Mouse (Mus musculus) embryonic fibroblast, embryonic 13.5 days (primary cell): ENCODE measurements at regions not wholly inside any gene's neighbourhood (a gene's known extent, or its start where the extent isn't known, plus 50 kb on each side); places are given as distances from the start of the nearest gene placed in this dataset.

Experiments
- H3K27ac ChIP-seq: 2 replicates; pipeline ENCODE4 v1.5.1; 2012; ENCODE audit warnings: low read length, control low read depth, inconsistent platforms; ENCODE audit not compliant: insufficient read depth
- H3K4me1 ChIP-seq: 2 replicates; pipeline ENCODE4 v1.6.1; 2011; ENCODE audit warnings: low read length; ENCODE audit not compliant: control insufficient read depth, insufficient read depth
- H3K4me3 ChIP-seq: 2 replicates; pipeline ENCODE4 v1.5.1; 2011; ENCODE audit warnings: mild to moderate bottlenecking, control low read depth, low read length; ENCODE audit not compliant: insufficient read depth
- CTCF ChIP-seq: IDR thresholded peaks from 2 replicates; pipeline ENCODE4 v1.5.1; 2011; ENCODE audit warnings: mild to moderate bottlenecking, control low read depth, low read length, moderate library complexity, borderline replicate concordance; ENCODE audit not compliant: insufficient read depth
- POLR2A ChIP-seq: IDR thresholded peaks from 2 replicates; pipeline ENCODE4 v1.6.1; 2011; ENCODE audit warnings: low read depth, mild to moderate bottlenecking, control low read depth, low read length, moderate library complexity

DNA sequence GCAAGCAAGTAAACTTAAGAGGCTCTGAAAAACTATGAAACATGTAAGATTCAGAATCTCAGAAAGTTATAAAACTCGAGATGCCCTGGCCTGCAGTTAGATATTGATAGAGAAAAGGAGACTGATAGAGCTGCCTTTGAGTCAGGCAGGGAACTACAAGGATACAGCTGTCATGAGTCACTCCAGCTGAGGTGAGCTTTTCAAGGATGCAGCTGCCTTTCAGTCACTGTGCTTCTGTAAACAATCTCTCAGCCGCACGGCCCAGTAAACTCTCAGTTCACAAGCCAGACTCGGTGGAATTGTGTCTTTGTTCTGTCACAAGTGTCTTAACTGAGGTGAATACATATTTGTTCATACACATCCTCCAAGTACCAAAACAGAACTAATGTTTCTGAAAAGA is 334.9 kb upstream of the Rsrc1 start:
- Histone ChIP-seq H3K4me1 (no peaks in the 10 kb centered on the region), H3K27ac (no peak overlapping the region), H3K4me3 (no peak overlapping the region)
- TF ChIP-seq CTCF: no peak
- TF ChIP-seq POLR2A: no peak

DNA sequence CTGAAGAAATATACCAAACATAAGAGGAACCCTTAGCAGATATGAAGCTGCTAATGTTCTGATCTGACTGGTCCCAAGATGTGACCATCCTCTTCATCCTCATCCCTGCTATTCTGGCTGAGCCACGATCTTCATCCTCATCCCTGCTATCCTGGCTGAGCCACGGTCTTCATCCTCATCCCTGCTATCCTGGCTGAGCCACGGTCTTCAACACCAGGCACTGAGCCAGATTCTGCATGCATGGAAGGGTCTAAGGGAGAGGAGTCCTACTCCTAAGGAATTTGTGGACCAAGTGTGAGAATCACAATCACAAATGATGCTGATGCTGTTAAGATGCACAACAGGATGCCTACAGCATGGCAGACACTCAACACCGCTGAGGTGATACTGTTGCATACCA is 331.9 kb upstream of the Rsrc1 start:
- H3K4me3 ChIP-seq: no peak overlapping the region
- no peak for TF ChIP-seq CTCF

DNA sequence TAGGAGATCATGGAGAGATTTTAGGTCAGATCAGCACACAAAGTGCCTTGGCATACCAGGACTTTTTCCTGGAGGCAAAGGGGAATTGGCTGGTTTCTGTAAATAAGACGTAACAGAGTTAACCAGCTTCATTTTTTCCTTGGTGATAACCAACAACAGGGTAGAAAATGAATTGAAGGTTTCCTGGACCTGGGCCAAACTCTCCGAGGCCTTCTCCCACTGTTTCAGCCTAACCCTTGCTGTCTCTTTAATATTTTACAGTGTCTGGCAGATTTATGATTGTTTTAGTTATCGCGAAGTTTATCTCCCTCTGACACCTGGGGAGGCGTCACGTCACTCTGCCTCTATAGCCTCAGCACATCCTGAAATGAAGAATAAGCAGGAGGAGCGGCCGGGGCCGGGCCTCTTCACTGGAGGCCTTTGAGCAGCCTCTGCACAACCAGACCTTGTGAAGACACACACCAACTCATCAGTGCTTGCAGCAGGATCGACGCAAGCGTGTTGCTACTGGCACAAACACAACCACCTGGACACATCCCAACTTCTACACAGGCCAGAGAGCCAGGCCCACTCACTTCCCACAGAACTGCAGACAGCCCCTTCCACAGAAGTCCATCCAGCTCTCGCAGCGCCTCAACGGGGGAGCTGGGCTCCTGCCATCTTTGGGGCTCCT is 331.0 kb upstream of the Rsrc1 start:
- no peak overlapping the region for H3K27ac ChIP-seq
- no peak for TF ChIP-seq CTCF
- no peak for TF ChIP-seq POLR2A
- peaks cover 4% of the 10 kb centered on the region; the same call in 1 of the 2 replicates for H3K4me1 ChIP-seq
- no peak overlapping the region for H3K4me3 ChIP-seq

More for the DNA sequence above, 331.9 kb upstream of the Rsrc1 start:
- Histone ChIP-seq H3K4me1 (peaks cover 4% of the 10 kb centered on the region; the same call in 1 of the 2 replicates), H3K27ac (no peak overlapping the region)

GRCm38 (mm10) chr3:66650749-66651472 is 330.3 kb upstream of the Rsrc1 start:
- no peak overlapping the region for H3K4me3 ChIP-seq

GRCm38 (mm10) chr3:66652139-66652846 is 328.9 kb upstream of the Rsrc1 start:
- Histone ChIP-seq H3K4me1 (peaks cover 4% of the 10 kb centered on the region; the same call in 1 of the 2 replicates), H3K27ac (peak overlapping the region; percentile 20; the same call in 1 of the 2 replicates), H3K4me3 (no peak overlapping the region)
- TF ChIP-seq CTCF: no peak
- no peak for TF ChIP-seq POLR2A

More at GRCm38 (mm10) chr3:66650749-66651472, 330.3 kb upstream of the Rsrc1 start:
- TF ChIP-seq CTCF: no peak
- TF ChIP-seq POLR2A: no peak
- Histone ChIP-seq H3K27ac (no peak overlapping the region), H3K4me1 (peaks cover 4% of the 10 kb centered on the region; the same call in 1 of the 2 replicates)

DNA sequence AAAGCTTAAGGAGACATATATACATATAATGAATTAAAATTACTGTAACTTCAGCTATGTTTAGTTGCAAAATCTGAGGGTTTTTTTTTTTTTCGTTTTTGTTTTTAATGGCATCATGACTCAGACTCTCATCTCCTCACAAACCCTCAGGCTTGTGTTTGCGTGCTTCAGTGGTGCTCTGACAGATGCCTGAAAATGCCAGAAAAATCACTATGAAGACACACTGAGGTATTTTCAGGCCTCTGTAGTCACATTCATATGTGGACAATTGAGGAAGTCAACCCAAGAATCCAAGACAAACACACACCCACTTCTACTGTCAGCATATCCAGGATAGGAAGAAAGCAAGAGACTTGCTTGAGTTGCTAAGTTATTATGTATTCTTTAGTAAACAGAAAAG is 327.2 kb upstream of the Rsrc1 start:
- no peak overlapping the region; the same call in 1 of the 2 replicates for H3K27ac ChIP-seq
- no peak overlapping the region for H3K4me3 ChIP-seq
- peaks cover 4% of the 10 kb centered on the region; the same call in 1 of the 2 replicates for H3K4me1 ChIP-seq
- TF ChIP-seq POLR2A (no peak), CTCF (no peak)

DNA sequence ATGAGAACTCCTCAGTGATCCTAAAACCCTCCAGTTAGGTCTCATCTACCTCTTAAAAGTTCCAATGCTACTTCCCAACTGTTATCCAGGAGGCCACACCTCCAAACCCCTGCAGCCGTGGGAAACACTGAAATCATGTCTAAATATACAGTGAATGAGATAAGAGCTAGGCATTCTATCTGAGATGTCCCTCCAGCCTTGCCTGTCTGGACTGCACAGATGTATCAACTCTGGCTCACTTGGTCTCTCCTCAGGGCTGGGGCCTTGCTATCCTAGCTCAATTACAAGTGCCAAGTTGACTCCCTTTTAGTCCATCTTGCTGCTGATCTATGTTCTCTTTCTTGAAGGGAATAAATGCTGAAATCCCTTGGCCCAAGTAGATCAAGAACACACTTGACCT is 326.3 kb upstream of the Rsrc1 start:
- H3K4me1 ChIP-seq: peaks cover 4% of the 10 kb centered on the region; the same call in 1 of the 2 replicates
- no peak overlapping the region for H3K4me3 ChIP-seq
- TF ChIP-seq POLR2A (no peak), CTCF (no peak)
- 0 out of 2 replicates have a peak overlapping the region, but pooled peaks have one; percentile 59 for H3K27ac ChIP-seq

DNA sequence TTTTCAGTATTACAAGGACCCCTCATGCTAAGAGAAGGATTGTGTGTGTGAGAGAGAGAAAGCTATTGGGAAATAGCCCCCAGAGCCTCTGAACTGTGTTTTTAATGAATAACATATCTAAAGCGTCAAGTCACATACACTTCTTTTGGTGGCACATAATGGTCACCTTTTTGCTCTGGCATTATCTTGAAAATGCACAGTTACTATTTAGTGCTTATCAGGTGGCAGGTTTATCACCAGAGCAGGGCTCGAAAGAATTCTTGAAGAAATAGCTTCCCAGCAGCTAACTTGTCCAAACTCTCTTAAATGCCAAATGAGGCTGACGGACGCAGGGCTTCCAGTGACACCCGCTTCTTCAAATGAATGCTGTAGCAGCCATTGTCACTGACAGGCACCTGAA is 324.7 kb upstream of the Rsrc1 start:
- H3K27ac ChIP-seq: no peak overlapping the region
- no peak overlapping the region for H3K4me3 ChIP-seq
- TF ChIP-seq POLR2A (no peak), CTCF (no peak)
- peaks cover 4% of the 10 kb centered on the region; the same call in 1 of the 2 replicates for H3K4me1 ChIP-seq

- Histone ChIP-seq H3K4me3 (no peak overlapping the region), H3K4me1 (no peaks in the 10 kb centered on the region), H3K27ac (no peak overlapping the region)
- TF ChIP-seq CTCF (no peak), POLR2A (no peak)
Measured at GRCm38 (mm10) chr3:66660555-66660954, 320.6 kb upstream of the Rsrc1 start.
